Mouse (Mus musculus): ENCODE measurements at regions not wholly inside any gene's neighbourhood (a gene's known extent, or its start where the extent isn't known, plus 50 kb on each side); places are given as distances from the start of the nearest gene placed in this dataset.

GRCm38 (mm10) chr11:12686717-12687116 is 222.0 kb upstream of the Cobl start:
- no peak for TF ChIP-seq POLR2A (IDR thresholded peaks at IDR 0.05; ENCODE audit: low read depth, low read length)
- TF ChIP-seq ZNF384 (IDR thresholded peaks at IDR 0.05; ENCODE audit: low read depth, low read length) = no peak
- no peak for TF ChIP-seq TCF12 (IDR thresholded peaks at IDR 0.05; ENCODE audit: low read depth, low read length)
- TF ChIP-seq ZMIZ1 (IDR thresholded peaks at IDR 0.05; ENCODE audit: low read depth, low read length) = no peak
- TF ChIP-seq ETS1 (conservative IDR thresholded peaks at IDR 0.05; ENCODE audit: low read depth, low read length) = no peak
- TF ChIP-seq MAZ (IDR thresholded peaks at IDR 0.05; ENCODE audit: low read depth, low read length) = no peak
- TF ChIP-seq ZC3H11A (IDR thresholded peaks at IDR 0.05; ENCODE audit: low read depth, low read length) = no peak
- no peak for TF ChIP-seq CTCF (conservative IDR thresholded peaks at IDR 0.05 in 1 of 2, IDR thresholded peaks at IDR 0.05 in 1 of 2; ENCODE audit: low read depth in 2 of 2, low read length in 2 of 2)
- TF ChIP-seq GABPA (IDR thresholded peaks at IDR 0.05; ENCODE audit: insufficient replicate concordance, low read depth, low read length) = no peak

Data from CH12.LX (cell line).